Mouse (Mus musculus) limb, embryonic 14.5 days (tissue): ENCODE measurements around the gene Ttll8. TPM values are rescaled to one million over a fixed set of nuclear protein-coding genes. Genes with fewer than 3 reads are reported as not detected.

Source experiments
- ATAC-seq: fragments of 200-750 bp; cut with Nextera tagmentation; 2 replicates; pipeline ENCODE4 v1.8.0; 2017; ENCODE audit warnings: low read depth, moderate number of reproducible peaks, moderate TSS enrichment; ENCODE audit not compliant: low FRiP score
- DNase-seq: peaks from one replicate; pipeline ENCODE4 v3.0.0-alpha.2; 2015; ENCODE audit warnings: low spot score
- H3K27ac ChIP-seq: fragments of 300-500 bp; sonication (generic); replicated peaks from 2 replicates; pipeline ENCODE4 v1.5.1; 2014; ENCODE audit warnings: low read depth, mild to moderate bottlenecking, low read length, moderate library complexity, mixed read lengths
- H3K27me3 ChIP-seq: fragments of 300-500 bp; sonication (generic); 2 replicates; pipeline ENCODE4 v1.6.1; 2014; ENCODE audit warnings: low read length, mixed read lengths; ENCODE audit not compliant: control insufficient read depth, insufficient read depth
- H3K36me3 ChIP-seq: fragments of 300-500 bp; sonication (generic); 2 replicates; pipeline ENCODE4 v1.6.1; 2014; ENCODE audit warnings: mild to moderate bottlenecking, low read length, moderate library complexity, mixed read lengths; ENCODE audit not compliant: control insufficient read depth, insufficient read depth
- H3K4me1 ChIP-seq: fragments of 300-500 bp; sonication (generic); 2 replicates; pipeline ENCODE4 v1.6.1; 2014; ENCODE audit warnings: antibody characterized with exemption, low read length, mixed read lengths; ENCODE audit not compliant: control insufficient read depth, insufficient read depth
- H3K4me2 ChIP-seq: fragments of 300-500 bp; sonication (generic); replicated peaks from 2 replicates; pipeline ENCODE4 v1.6.1; 2014; ENCODE audit warnings: low read depth, mild to moderate bottlenecking, low read length, moderate library complexity; ENCODE audit not compliant: severe bottlenecking
- H3K4me3 ChIP-seq: fragments of 300-500 bp; sonication (generic); replicated peaks from 2 replicates; pipeline ENCODE4 v1.5.1; 2014; ENCODE audit warnings: low read length
- H3K9ac ChIP-seq: fragments of 300-500 bp; sonication (generic); 2 replicates; pipeline ENCODE4 v1.6.1; 2014; ENCODE audit warnings: mild to moderate bottlenecking, low read depth, low read length, moderate library complexity; ENCODE audit not compliant: severe bottlenecking
- H3K9me3 ChIP-seq: fragments of 300-500 bp; sonication (generic); 2 replicates; pipeline ENCODE4 v1.6.1; 2016; ENCODE audit warnings: low read length; ENCODE audit not compliant: control insufficient read depth
- POLR2A ChIP-seq: fragments of 200-500 bp; IDR thresholded peaks from 2 replicates; pipeline ENCODE4 v1.8.0; 2012; ENCODE audit warnings: inconsistent platforms, mild to moderate bottlenecking, moderate library complexity, borderline replicate concordance; ENCODE audit not compliant: insufficient read depth, insufficient read length; ENCODE audit errors: extremely low read depth
- WGBS: fragments of 180-500 bp; shearing (Covaris S2); extraction: QIAGEN DNeasy Blood & Tissue Kit; methylation state at CpG from one replicate; pipeline ENCODE4 v1.1.7; 2014; 5-methylcytosine and 5-hydroxymethylcytosine counted together
- polyA plus RNA-seq, 2 experiments: library from polyadenylated mRNA; depleted of rRNA in 1 of 2; stranded (reverse) in 1 of 2; unstranded in 1 of 2; fragments of >200 nt; fragmentation: Nextera tagmentation in 1 of 2; extraction: Ambion mirVana in 1 of 2; gene quantifications; 2 replicates each; pipeline versions ENCODE4 v1.2.1 to v1.2.3; 2012 to 2014

Gene Ttll8
- polyA plus RNA-seq, 2 experiments = 0.08 TPM; not detected in 1

DNA sequence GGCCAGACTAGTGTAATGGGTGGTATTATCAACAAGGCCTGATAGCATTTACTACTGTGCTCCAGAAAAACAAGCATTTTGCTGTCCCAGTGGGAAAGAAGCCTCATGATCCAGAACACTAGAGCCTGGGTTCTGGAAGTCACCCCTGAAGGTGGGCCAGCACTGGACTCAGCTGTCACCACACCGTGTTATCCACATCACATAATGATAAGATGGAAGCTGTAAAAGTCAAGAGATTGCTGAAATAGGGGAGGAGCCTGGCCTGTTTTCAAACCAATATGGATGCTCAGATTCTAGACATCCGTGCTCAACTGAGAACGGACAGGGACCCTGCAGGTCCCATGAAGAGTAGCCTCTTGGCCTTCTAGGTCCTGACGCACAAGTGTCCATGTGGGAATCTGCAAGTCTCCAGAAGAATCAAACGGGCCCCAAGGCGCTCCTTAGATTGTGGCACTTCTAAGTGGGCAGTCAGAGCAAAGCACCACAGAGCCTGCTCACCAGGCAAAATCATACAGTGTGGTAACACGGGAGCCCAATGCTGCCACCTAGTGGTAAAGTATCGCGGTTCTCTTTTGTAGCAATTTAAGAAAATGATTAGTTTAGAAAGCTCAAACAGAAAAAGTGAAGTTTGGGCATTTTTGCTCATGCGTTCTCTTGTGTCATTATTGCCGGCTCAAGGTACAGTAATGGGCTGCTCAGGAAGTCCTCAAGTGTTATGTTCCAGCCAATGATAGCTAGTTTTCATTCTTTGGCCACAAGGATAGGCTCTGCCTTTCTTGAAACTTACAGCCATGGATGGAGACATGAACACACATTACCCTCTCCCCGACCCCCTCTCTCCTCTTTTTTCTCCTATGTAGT lies 32.9 kb downstream of the Ttll8 start:
- Histone ChIP-seq H3K4me3 (no peak overlapping the region), H3K9ac (no peak overlapping the region), H3K36me3 (no peaks in the 10 kb centered on the region), H3K27ac (no peak overlapping the region), H3K4me1 (no peaks in the 10 kb centered on the region), H3K4me2 (no peak overlapping the region), H3K9me3 (no peaks in the 10 kb centered on the region), H3K27me3 (no peaks in the 10 kb centered on the region)
- WGBS = 24% methylated on average over 12 of the region's 12 CpGs
- peak; percentile 92 for DNase-seq
- ATAC-seq = peak; percentile 55; the same call in 1 of the 2 replicates
- no peak for TF ChIP-seq POLR2A

DNA sequence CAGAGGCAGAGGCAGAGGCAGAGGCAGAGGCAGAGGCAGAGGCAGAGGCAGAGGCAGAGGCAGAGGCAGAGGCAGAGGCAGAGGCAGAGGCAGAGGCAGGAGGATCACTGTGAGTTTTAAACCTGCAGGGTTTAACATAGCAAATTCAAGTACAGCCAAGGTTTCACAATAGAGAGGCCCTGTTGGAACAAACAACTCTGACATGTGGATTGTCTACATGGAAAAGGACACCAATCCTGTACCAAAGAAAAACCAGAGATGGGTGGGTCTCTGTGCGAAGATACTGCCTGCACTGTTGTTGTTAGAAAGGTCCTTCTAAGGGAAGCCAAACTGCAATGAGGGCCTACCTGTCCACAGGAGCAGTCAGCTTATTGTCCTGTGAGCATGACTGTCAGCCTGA lies 34.2 kb downstream of the Ttll8 start:
- ATAC-seq (no peak), DNase-seq (no peak)
- Histone ChIP-seq H3K9ac (no peak overlapping the region), H3K4me1 (no peaks in the 10 kb centered on the region), H3K27ac (no peak overlapping the region), H3K27me3 (no peaks in the 10 kb centered on the region), H3K9me3 (no peaks in the 10 kb centered on the region), H3K4me2 (no peak overlapping the region), H3K36me3 (no peaks in the 10 kb centered on the region), H3K4me3 (no peak overlapping the region)
- no peak for TF ChIP-seq POLR2A
- WGBS = 100% methylated on average over 1 of the region's 1 CpGs

DNA sequence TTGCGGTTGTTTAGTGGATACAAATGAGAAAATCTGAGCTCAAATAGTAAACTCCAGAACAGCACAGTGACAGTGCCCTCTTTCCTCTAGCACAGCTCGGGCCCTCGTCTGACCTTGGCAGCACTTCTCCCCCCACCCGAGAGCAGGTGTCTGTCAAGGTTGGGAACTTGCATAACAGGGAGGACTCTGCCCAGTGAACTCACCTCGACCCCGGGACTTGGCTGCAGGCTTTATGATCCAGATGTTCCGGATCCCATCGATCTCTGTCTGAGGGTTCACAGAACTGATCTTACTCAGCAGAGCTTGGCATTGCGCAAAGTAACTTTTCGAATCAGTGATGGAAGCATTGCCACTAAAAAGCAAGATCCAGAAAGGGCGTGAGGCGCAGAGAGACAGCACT lies 34.9 kb downstream of the Ttll8 start:
- DNase-seq (no peak), ATAC-seq (no peak)
- Histone ChIP-seq H3K4me3 (no peak overlapping the region), H3K9ac (no peak overlapping the region), H3K9me3 (no peaks in the 10 kb centered on the region), H3K27me3 (no peaks in the 10 kb centered on the region), H3K36me3 (no peaks in the 10 kb centered on the region), H3K4me1 (no peaks in the 10 kb centered on the region), H3K4me2 (no peak overlapping the region), H3K27ac (no peak overlapping the region)
- WGBS = 68% methylated on average over 12 of the region's 12 CpGs
- TF ChIP-seq POLR2A = no peak

DNA sequence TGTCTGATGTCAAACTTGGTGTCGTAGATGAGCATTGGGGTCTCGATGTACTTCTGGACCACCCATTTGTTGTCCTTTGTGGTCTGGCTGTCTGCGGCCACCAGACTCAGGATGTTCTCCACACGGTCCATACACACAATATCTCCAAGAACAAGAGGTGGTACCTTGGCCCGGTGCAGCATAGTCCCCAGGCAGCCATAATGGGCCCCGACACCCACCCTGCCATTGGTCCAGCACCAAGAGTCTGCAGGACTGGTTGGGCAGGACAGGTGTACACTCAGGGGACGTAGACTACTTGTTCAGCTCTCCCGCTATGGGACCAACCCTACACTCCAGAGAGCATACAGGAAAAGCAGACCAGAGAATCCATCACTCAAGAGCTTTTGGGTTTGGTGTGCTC lies 37.1 kb downstream of the Ttll8 start:
- Histone ChIP-seq H3K36me3 (no peaks in the 10 kb centered on the region), H3K4me2 (no peak overlapping the region), H3K27me3 (no peaks in the 10 kb centered on the region), H3K9ac (no peak overlapping the region), H3K27ac (no peak overlapping the region), H3K4me1 (no peaks in the 10 kb centered on the region), H3K4me3 (no peak overlapping the region), H3K9me3 (no peaks in the 10 kb centered on the region)
- no peak for DNase-seq
- no peak for TF ChIP-seq POLR2A
- 91% methylated on average over 8 of the region's 8 CpGs for WGBS
- no peak for ATAC-seq

DNA sequence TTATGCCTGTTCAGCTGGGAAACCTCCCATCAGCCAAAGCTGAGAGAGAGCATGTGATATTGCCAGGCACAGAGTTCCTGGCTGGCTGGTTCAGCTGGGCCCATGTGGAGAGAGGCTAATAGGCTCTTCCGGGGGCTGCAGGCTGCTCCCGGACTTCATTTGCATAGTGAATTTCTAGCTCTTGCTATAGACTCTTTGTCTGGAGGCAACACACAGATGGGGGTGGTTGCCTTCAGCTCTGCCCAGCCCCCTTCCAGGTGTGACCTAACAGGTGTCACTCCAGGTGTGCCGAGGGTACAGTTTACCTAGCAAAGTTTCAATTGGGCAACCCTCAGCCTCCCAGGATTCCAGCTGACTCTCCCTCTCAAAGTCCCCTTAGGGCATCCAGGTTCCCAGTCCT lies 37.9 kb downstream of the Ttll8 start:
- no peak overlapping the region for H3K27ac ChIP-seq
- no peak overlapping the region for H3K9ac ChIP-seq
- no peak for TF ChIP-seq POLR2A
- no peaks in the 10 kb centered on the region for H3K36me3 ChIP-seq
- no peak for DNase-seq
- WGBS = 51% methylated on average over 3 of the region's 3 CpGs
- ATAC-seq = no peak
- H3K27me3 ChIP-seq = no peaks in the 10 kb centered on the region
- no peaks in the 10 kb centered on the region for H3K9me3 ChIP-seq
- H3K4me1 ChIP-seq = no peaks in the 10 kb centered on the region
- H3K4me2 ChIP-seq = no peak overlapping the region
- no peak overlapping the region for H3K4me3 ChIP-seq
